Mouse (Mus musculus) spleen, embryonic (tissue): ENCODE measurements around the gene Rprm.

Source experiments
- CTCF ChIA-PET: fragments of 350-600 bp; sonication (Branson Sonifier 250); formaldehyde crosslinking; loops from one replicate; lab custom pipeline; 2022; lab: Charles Lee

Gene Rprm

GRCm38 (mm10) chr2:54085430-54086087 lies at the start of gene Rprm:
Rprm (minus strand) TSS chr2:54085552.
- CTCF ChIA-PET, result interaction anchor here (1.0 kb wide), 1 partner anchor 880 kb away, joined by 4 read pairs; no protein-coding TSS in a partner anchor

- CTCF ChIA-PET, result no interaction called here
Observed at GRCm38 (mm10) chr2:54119305-54119704, 34.0 kb upstream of the Rprm start.

- CTCF ChIA-PET, result no interaction called here
Observed at GRCm38 (mm10) chr2:54118881-54119280, 33.5 kb upstream of the Rprm start.

GRCm38 (mm10) chr2:54111294-54111693 lies 25.9 kb upstream of the Rprm start:
- CTCF ChIA-PET, result no interaction called here

- CTCF ChIA-PET, result no interaction called here
Observed at GRCm38 (mm10) chr2:54106232-54106726, 20.9 kb upstream of the Rprm start.

- CTCF ChIA-PET, result no interaction called here
Observed at GRCm38 (mm10) chr2:54099939-54100338, 14.6 kb upstream of the Rprm start.

GRCm38 (mm10) chr2:54092616-54093015 lies 7.3 kb upstream of the Rprm start:
- CTCF ChIA-PET, result no interaction called here

- CTCF ChIA-PET, result no interaction called here
Observed at GRCm38 (mm10) chr2:54086254-54086653, 902 bp upstream of the Rprm start.

- CTCF ChIA-PET, result interaction anchor here (1.0 kb wide), 1 partner anchor 880 kb away, joined by 4 read pairs; no protein-coding TSS in a partner anchor
Observed at GRCm38 (mm10) chr2:54084737-54085429, 469 bp downstream of the Rprm start.

GRCm38 (mm10) chr2:54083861-54084736 lies 1.3 kb downstream of the Rprm start:
- CTCF ChIA-PET, result no interaction called here

GRCm38 (mm10) chr2:54078961-54079360 lies 6.4 kb downstream of the Rprm start:
- CTCF ChIA-PET, result no interaction called here

GRCm38 (mm10) chr2:54071526-54071925 lies 13.8 kb downstream of the Rprm start:
- CTCF ChIA-PET, result no interaction called here

GRCm38 (mm10) chr2:54062421-54062820 lies 22.9 kb downstream of the Rprm start:
- CTCF ChIA-PET, result no interaction called here

- CTCF ChIA-PET, result no interaction called here
Observed at GRCm38 (mm10) chr2:54061039-54061438, 24.3 kb downstream of the Rprm start.
